Mouse (Mus musculus) layer of hippocampus, adult 11-12 months (tissue): ENCODE data around the gene Smu1.
"Not testable (repeated sequence)": the region's sequence is repeated elsewhere in the genome, so short reads cannot be mapped to it uniquely, and the experiment has no call there.

ENCODE experiments used
- DNase-seq: peaks from one replicate; pipeline ENCODE4 v3.0.0; 2022; ENCODE audit warnings: low spot score

The Smu1 gene

GRCm38 (mm10) chr4:40757780-40758420 lies at the start of gene Smu1:
TSS of gene Smu1 (minus strand) at chr4:40757923.
- peak; percentile 97 for DNase-seq

DNA sequence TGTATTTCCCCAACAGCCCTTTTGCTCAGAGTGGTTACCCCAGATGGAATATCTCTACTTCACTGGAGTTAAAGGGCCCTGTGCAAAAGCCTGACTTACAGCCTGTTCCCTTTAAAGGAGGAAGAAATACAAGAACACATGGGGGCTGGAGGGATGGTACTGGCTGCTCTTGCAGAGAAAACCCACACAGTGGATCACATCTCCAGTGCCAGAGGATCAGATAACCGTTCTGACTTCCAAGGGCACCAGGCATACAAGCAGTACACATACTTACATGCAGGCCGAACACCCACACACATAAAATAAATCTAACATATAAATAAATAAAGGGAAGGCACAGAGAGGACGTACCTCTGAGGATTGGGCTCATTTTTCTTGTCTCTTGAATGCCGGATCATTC lies 49.7 kb upstream of the Smu1 start:
- DNase-seq, result no peak

DNA sequence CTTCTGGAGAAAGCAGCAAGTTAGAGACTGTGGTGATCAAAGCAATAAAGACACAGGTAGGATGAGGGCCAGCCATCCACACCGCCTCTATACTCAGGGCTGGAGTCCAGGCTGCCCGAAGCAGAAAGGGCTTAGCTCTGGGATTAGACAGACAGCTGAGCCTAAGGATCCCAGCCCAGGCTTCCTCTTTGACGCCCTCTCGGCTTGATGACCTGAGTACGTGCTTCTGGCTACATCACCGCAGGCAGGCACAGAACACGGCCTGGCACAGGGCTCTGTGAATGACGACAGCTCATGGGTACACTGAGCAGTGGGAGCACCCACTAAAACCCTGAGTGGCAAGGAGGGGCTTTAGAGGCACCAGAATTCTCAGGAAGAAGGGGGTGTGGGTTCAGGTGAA lies 47.7 kb upstream of the Smu1 start:
- no peak for DNase-seq

DNA sequence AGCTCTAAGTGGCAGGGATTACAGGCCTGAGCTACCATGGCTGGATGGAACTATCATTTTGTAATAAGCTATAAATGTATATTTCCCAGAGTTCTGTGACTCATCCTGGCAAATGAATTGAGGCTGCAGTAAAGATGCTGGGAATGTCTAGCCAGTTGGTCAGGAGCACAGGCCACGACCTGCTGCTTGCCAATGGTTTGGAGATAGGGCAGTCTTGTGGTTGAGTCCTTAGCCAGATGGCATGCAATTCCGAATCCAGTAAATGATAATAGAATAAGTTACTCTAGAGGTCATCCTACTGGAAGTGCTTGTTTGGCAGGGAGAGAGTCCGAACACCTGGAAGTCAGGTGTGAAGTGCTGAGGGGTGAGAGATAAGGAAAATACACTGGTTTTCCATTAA lies 45.1 kb upstream of the Smu1 start:
- DNase-seq, result no peak

GRCm38 (mm10) chr4:40801908-40802307 lies 44.2 kb upstream of the Smu1 start:
- no peak for DNase-seq

- DNase-seq, result no peak
These were observed 43.1 kb upstream of the Smu1 start for GRCm38 (mm10) chr4:40800873-40801272.

DNA sequence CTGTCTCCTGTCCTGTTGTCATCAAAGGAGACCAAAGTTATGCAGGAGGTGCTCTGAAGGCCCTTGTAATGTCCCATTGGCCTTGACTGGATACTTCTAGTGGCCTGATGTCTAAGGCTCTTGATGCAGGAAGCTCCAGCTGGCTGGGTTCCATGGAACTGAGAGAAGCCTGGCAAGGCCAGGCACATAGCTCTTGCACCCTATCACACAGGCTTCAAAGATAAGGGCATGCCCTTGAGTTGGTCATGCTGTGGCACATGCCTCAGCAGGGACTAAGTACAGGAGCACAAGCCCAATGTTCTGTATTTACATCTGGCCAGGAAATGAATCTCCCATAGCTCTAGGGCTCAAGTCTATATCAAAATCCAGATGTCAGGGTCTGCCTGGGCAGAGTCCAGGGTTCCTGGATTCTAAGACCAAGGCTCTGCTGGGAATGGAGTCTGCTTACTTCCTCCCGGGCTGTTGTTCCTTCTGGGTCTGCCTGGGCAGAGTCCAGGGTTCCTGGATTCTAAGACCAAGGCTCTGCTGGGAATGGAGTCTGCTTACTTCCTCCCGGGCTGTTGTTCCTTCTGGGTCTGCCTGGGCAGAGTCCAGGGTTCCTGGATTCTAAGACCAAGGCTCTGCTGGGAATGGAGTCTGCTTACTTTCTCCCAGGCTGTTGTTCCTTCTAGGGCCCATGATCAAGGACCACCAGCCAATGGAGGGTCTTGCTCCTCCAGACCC lies 41.3 kb upstream of the Smu1 start:
- DNase-seq, result not testable (repeated sequence)

DNA sequence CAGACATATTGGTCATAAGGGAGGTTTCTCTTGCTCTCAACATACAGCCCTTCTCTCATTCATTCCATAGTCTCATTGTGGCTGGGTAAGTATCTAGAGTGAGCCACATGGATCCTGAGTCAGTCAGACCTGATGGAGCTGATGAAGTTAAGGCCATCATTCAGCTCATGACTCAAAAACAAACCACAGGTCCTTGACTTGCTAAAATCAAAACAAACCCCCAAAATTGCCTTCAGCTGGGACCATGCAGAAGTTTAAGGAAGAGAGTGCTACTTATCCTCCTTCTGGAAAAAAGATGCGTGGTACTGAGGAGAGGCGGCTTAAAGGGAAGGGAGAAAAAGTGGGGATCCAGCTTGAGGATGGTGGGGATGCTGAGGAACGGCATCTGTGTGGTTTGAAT lies 38.0 kb upstream of the Smu1 start:
- DNase-seq, result no peak

GRCm38 (mm10) chr4:40794320-40794719 lies 36.6 kb upstream of the Smu1 start:
- DNase-seq, result no peak

DNA sequence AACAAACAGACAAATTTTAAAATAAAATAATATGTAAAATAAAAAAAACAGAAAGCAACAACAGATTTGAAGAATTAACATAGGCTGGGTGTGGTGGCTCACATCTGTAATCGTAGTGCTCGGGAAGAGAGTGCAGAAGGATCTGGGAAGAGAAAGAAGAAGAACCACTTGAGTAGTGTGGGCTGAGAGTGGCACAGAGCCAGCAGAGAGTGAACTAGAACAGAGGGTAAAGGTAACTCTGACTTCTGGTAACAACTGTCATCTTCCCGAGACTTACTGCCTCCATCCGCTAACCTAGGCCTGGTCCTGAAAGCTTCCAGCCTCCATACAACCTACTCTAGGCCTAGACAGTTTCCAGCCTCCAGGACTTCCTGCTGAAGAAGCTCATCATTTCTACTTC lies 33.5 kb upstream of the Smu1 start:
- no peak for DNase-seq

DNA sequence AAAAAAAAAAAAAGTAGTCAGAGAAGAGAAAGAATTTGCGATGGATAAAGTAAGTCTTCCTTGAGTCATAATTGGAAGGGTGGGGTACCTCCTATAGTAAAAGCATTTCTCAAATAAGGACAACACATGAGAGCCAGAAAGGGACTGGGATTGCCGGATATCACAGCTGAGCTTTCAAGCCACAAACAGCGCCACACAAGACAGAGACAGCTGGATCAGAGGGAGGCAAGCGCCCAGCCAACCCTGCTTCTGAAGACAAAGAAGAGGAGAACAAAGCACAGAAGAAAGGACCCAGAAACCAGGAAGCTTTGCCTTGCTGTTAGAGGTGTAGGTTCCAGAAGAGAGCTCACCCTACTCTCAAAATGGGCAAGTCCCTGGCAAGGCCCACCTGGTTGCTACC lies 28.9 kb upstream of the Smu1 start:
- no peak for DNase-seq

GRCm38 (mm10) chr4:40785620-40786166 lies 28.0 kb upstream of the Smu1 start:
- no peak for DNase-seq

DNA sequence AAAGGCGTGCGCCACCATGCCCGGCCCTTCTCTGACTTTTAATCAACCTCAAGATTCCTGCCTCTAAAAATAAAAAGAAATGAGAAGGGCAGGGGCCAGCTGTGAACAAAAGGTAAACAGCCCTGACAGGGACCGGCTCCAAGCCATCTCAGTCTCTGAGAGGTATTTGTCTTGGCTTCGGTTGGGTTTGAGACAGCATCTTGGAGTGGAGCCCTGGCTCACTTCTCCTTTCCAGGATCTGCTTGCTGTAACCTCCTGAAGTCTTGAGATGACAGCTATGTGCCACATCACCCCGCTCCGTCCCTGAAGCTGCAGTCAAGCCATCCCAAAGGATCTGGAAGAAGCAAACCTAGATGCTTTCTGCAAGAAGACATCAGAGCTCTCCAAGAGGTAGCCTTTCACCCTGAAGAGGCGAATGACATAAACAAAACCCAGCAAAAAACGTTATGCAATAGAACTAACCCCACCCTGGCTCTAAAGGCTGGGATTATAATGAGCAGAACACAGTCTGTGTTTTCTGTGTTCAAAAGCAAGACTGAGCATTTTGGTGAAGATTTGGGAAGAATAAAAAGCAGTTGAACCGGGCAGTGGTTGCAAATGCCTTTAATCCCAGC lies 26.9 kb upstream of the Smu1 start:
- no peak for DNase-seq

DNA sequence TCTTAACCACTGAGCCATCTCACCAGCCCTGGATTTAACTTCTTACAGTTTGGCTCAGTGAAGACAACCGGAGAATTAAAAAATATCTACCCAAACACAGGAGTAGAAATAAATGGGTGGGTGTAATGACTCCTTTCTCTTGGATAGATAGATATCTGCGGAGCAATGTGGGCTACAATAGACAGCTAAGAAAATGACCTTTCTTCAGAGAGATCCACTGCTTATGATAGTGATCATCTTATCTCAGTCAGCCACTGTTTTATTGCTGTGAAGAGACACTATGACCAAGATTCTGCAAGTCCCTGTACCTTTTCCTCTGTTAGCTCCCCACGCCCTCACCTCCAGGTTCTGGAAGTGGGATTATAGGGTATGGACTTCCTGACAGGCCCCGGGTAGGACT lies 25.3 kb upstream of the Smu1 start:
- no peak for DNase-seq

- no peak for DNase-seq
These were observed 24.2 kb upstream of the Smu1 start for GRCm38 (mm10) chr4:40781797-40782495.

DNA sequence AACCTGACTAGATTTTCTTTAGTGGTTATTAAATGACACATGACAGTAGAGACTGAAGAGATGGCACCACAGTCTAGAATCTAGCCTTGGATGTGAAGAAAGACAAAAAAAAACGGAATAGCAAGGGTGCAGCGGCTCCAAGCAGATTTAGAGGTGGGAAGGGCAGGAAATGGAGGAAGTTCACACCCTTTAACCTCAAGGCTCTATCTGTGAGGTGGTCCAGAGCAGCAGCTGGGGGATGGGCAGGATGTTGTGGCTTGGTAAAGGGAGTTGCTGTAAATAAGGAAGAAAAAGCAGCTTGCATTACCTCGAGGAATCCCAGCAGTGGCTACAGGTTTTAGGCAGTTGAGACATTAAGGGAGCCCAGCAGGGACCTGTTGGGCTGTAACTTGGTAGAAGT lies 23.4 kb upstream of the Smu1 start:
- DNase-seq, result no peak

GRCm38 (mm10) chr4:40778656-40779055 lies 20.9 kb upstream of the Smu1 start:
- DNase-seq, result peak; percentile 16

- DNase-seq, result no peak
These were observed 19.4 kb upstream of the Smu1 start for GRCm38 (mm10) chr4:40777116-40777515.

DNA sequence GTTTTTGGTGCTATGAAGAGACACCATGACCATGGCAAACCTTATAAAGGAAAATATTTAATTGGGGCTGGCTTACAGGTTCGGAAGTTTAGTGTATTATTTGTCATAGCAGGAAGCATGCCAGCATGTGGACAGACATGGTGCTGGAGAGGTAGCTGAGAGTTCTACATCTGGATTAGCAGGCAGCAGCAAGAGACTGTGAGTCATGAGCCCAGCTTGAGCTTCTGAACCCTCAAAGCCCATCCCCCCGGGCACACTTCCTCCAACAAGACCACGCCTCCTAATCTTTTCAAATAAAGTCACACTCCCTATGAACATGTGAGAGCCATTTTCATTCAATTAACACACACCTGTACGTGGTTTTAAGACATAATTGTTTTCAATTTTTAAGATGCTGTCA lies 18.7 kb upstream of the Smu1 start:
- DNase-seq, result no peak

GRCm38 (mm10) chr4:40774279-40775259 lies 16.8 kb upstream of the Smu1 start:
- DNase-seq, result peak; percentile 55

DNA sequence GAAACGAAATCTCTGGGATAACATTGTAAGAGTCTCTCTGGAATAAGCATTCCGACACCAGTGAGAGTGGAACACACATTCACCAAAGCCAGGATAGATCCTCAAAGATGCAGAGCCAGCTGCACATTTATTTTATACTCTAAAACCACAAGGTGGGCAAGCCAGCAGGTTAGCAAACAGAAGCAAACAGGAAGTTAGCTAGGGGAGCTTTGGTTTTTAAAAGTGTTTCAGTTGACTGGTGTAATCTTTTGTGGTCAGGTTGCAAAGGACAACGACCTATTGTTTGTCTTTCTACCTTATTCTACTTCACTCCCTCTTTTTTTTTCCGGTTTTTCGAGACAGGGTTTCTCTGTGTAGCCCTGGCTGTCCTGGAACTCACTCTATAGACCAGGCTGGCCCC lies 2.2 kb upstream of the Smu1 start:
- DNase-seq, result no peak
